Comparison of ENCODE assay signal across 9 mouse cellular contexts in genomic region chr2:134527419-134528114, GRCm38 (mm10). TPM values are rescaled to one million over a fixed set of nuclear protein-coding genes. Genes with fewer than 3 reads are reported as not detected.
DNase-seq lines count a peak whose midpoint lies in the region; ATAC-seq and TF ChIP-seq lines count a peak whose summit lies in the region.
"Had no signal": no experiment of that assay in that cellular context is flagged by ENCODE, and none has a peak within 500 bp of the region (broad histone marks: within the 10 kb centered on the region; RNA-seq: fewer than 3 reads in every experiment).

No protein-coding gene starts in this region.

- 0 out of 2 replicates have a peak, but pooled peaks have one; percentile 38 for ATAC-seq in hindbrain, embryonic 12.5 days (ENCODE audit: low FRiP score)

- peak overlapping the region; percentile 22; the same call in 1 of the 2 replicates for H3K4me2 ChIP-seq in hindbrain, embryonic 12.5 days (replicated peaks)

- no peak overlapping the region for H3K9ac ChIP-seq in hindbrain, embryonic 12.5 days

- intact Hi-C loops in gastrocnemius, adult 2 months (cut with DNase I), result no loop called here
- intact Hi-C loops in gastrocnemius, postnatal 14 days (cut with DNase I; ENCODE audit: low total_unique reads), result no loop called here

- peaks cover 10% of the 10 kb centered on the region for H3K4me1 ChIP-seq in embryonic facial prominence, embryonic 10.5 days
- H3K4me1 ChIP-seq in hindbrain, embryonic 12.5 days, result no peaks in the 10 kb centered on the region

- no peaks in the 10 kb centered on the region for H3K36me3 ChIP-seq in embryonic facial prominence, embryonic 10.5 days (replicated peaks)
- no peaks in the 10 kb centered on the region for H3K36me3 ChIP-seq in hindbrain, embryonic 12.5 days

- H3K27me3 ChIP-seq in embryonic facial prominence, embryonic 10.5 days (replicated peaks; ENCODE audit: low read depth, poor library complexity, severe bottlenecking), result no peaks in the 10 kb centered on the region
- no peaks in the 10 kb centered on the region for H3K27me3 ChIP-seq in hindbrain, embryonic 12.5 days

- no peak for TF ChIP-seq CTCF in gastrocnemius, adult 2 months (IDR thresholded peaks at IDR 0.05)

- no peak for DNase-seq in gastrocnemius, adult 2 months
- no peak for DNase-seq in gastrocnemius, postnatal 14 days
- peak; percentile 35 for DNase-seq in embryonic facial prominence, embryonic 10.5 days (ENCODE audit: low spot score)
- DNase-seq in lung, postnatal 4 days, result peak; percentile 20 to 50
- DNase-seq in frontal cortex, postnatal 10 days (ENCODE audit: low spot score in 2 of 2), result no peak
- no peak for DNase-seq in T-cell, adult 2 months (ENCODE audit: low spot score)
- DNase-seq in frontal cortex, postnatal 25 days (ENCODE audit: low spot score in 2 of 2), result no peak

- no peak overlapping the region for H3K27ac ChIP-seq in gastrocnemius, adult 2 months
- H3K27ac ChIP-seq in embryonic facial prominence, embryonic 10.5 days (replicated peaks), result peak overlapping the region; percentile 61
- H3K27ac ChIP-seq in hindbrain, embryonic 12.5 days, result peak overlapping the region; percentile 57
- H3K27ac ChIP-seq: heart, adult 2 months had no signal

- no peaks in the 10 kb centered on the region for H3K9me3 ChIP-seq in embryonic facial prominence, embryonic 10.5 days
- H3K9me3 ChIP-seq in hindbrain, embryonic 12.5 days (replicated peaks), result no peaks in the 10 kb centered on the region

- H3K4me3 ChIP-seq in gastrocnemius, adult 2 months, result peak overlapping the region; percentile 38; the same call in 1 of the 2 replicates
- peak overlapping the region; percentile 26; the same call in 1 of the 2 replicates for H3K4me3 ChIP-seq in embryonic facial prominence, embryonic 10.5 days
- H3K4me3 ChIP-seq in hindbrain, embryonic 12.5 days, result no peak overlapping the region
- H3K4me3 ChIP-seq: heart, adult 2 months had no signal

- 62% methylated on average over 11 of the region's 11 CpGs for WGBS in embryonic facial prominence, embryonic 10.5 days
- WGBS in hindbrain, embryonic 12.5 days, result 64% methylated on average over 10 of the region's 11 CpGs

RNA-seq across cellular contexts. Expression of gene Hao1, which starts 26.6 kb away (rescaled TPM):
- not detected for total RNA-seq in gastrocnemius, adult 2 months (2021)
- total RNA-seq in gastrocnemius, postnatal 14 days (2021), result not detected
- not detected in 2 replicates for polyA plus RNA-seq in embryonic facial prominence, embryonic 10.5 days (2016; fragmentation: Nextera tagmentation; extraction: Ambion mirVana)
- not detected in 2 replicates for polyA plus RNA-seq in hindbrain, embryonic 12.5 days (2016; fragmentation: Nextera tagmentation; extraction: Ambion mirVana)
- total RNA-seq: heart, adult 2 months had no signal
- polyA plus RNA-seq: heart, adult 2 months had no signal

Comparison
In these comparisons a context has a peak if more than half of its experiments do, and no peak if none do; other contexts are left out.
1. DNase-seq: peak in embryonic facial prominence, embryonic 10.5 days (single experiment) and lung, postnatal 4 days (2 of 2); none in gastrocnemius, adult 2 months (single experiment), gastrocnemius, postnatal 14 days (single experiment), frontal cortex, postnatal 10 days (0 of 2), T-cell, adult 2 months (single experiment) and frontal cortex, postnatal 25 days (0 of 2).